Mouse (Mus musculus) Muller cell, postnatal 12 days (primary cell): ENCODE measurements around the gene Defa32.
"Not testable (repeated sequence)": the region's sequence is repeated elsewhere in the genome, so short reads cannot be mapped to it uniquely, and the experiment has no call there.

Experiments used
- DNase-seq: peaks from one replicate; pipeline ENCODE4 v3.0.0-alpha.2; 2015; ENCODE audit errors: inconsistent ontology term

The Defa32 gene

DNA sequence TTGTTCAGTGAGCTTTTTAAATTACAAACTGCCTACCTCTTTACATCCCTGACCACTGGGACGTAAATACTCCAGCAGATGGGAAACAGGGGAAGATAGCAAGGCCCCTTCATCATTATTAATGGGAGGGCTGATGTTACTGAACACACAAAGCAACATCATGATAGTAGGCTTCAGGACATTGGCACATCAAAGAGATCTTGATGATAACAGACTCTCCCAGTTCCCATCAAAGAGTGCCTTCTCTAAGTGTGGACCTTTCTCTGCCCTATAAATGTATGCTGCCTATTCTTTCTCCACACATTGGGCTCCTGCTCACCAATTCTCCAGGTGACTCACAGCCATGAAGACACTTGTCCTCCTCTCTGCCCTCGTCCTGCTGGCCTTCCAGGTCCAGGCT is at the start of gene Defa32:
Defa32 (plus strand) TSS at position 301 of the 400 bp plus-strand sequence.
- DNase-seq, result not testable (repeated sequence)

DNA sequence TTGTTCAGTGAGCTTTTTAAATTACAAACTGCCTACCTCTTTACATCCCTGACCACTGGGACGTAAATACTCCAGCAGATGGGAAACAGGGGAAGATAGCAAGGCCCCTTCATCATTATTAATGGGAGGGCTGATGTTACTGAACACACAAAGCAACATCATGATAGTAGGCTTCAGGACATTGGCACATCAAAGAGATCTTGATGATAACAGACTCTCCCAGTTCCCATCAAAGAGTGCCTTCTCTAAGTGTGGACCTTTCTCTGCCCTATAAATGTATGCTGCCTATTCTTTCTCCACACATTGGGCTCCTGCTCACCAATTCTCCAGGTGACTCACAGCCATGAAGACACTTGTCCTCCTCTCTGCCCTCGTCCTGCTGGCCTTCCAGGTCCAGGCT is 19.9 kb upstream of the Defa32 start, which contains the start of gene Defa20:
Defa20 (plus strand) TSS at position 301 of the 400 bp plus-strand sequence.
- not testable (repeated sequence) for DNase-seq

DNA sequence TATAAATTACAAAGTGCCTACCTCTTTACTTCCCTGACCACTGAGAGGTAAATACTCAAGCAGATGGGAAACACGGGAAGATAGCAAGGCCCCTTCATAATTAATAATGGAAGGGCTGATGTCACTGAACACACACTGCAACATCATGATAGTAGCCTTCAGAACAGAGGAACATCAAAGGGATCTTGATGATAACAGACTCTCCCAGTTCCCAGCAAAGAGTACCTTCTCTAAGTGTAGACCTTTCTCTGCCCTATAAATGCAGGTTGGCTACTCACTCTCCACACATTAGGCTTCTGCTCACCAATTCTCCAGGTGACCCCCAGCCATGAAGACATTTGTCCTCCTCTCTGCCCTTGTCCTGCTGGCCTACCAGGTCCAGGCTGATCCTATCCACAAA is 36.3 kb downstream of the Defa32 start, which contains the start of gene Defa37:
Defa37 (plus strand) TSS at position 301 of the 400 bp plus-strand sequence.
- not testable (repeated sequence) for DNase-seq
